Mouse (Mus musculus): ENCODE results near the gene Zic5.
A peak's percentile ranks its signal among the peaks of the same experiment; 100 is the strongest.
"Not testable (repeated sequence)": the region's sequence is repeated elsewhere in the genome, so short reads cannot be mapped to it uniquely, and the experiment has no call there.

Gene Zic5

GRCm38 (mm10) chr14:122463734-122464341 is 1.6 kb downstream of the Zic5 start:
- DNase-seq = peak; percentile 31

GRCm38 (mm10) chr14:122463080-122463691 is 2.3 kb downstream of the Zic5 start:
- DNase-seq = no peak

GRCm38 (mm10) chr14:122462689-122463079 is 2.8 kb downstream of the Zic5 start:
- no peak for DNase-seq

- no peak for DNase-seq
Measured at GRCm38 (mm10) chr14:122461966-122462365, 3.5 kb downstream of the Zic5 start.

- DNase-seq = no peak
Measured at GRCm38 (mm10) chr14:122461500-122461899, 4.0 kb downstream of the Zic5 start.

GRCm38 (mm10) chr14:122460226-122460625 is 5.3 kb downstream of the Zic5 start:
- no peak for DNase-seq

GRCm38 (mm10) chr14:122459776-122460175 is 5.7 kb downstream of the Zic5 start:
- no peak for DNase-seq

- not testable (repeated sequence) for DNase-seq
Measured at GRCm38 (mm10) chr14:122459332-122459731, 6.1 kb downstream of the Zic5 start.

- DNase-seq = no peak
Measured at GRCm38 (mm10) chr14:122455562-122455958, 9.9 kb downstream of the Zic5 start.

- no peak for DNase-seq
Measured at GRCm38 (mm10) chr14:122454901-122455561, 10.4 kb downstream of the Zic5 start.

GRCm38 (mm10) chr14:122453996-122454738 is 11.3 kb downstream of the Zic5 start:
- no peak for DNase-seq

- DNase-seq = peak; percentile 40
Measured at GRCm38 (mm10) chr14:122453388-122453995, 12.0 kb downstream of the Zic5 start.

- DNase-seq = no peak
Measured at GRCm38 (mm10) chr14:122452701-122453387, 12.6 kb downstream of the Zic5 start.

GRCm38 (mm10) chr14:122451551-122452145 is 13.8 kb downstream of the Zic5 start:
- DNase-seq = no peak

- DNase-seq = peak; percentile 29
Measured at GRCm38 (mm10) chr14:122450496-122451382, 14.7 kb downstream of the Zic5 start, which contains the start of gene Gm5089. Gene Gm5089, minus strand, starts transcription at chr14:122451115.

GRCm38 (mm10) chr14:122449601-122450495 is 15.6 kb downstream of the Zic5 start:
- DNase-seq = peak; percentile 20

- no peak for DNase-seq
Measured at GRCm38 (mm10) chr14:122436850-122437249, 28.6 kb downstream of the Zic5 start.

- DNase-seq = no peak
Measured at GRCm38 (mm10) chr14:122434039-122434438, 31.4 kb downstream of the Zic5 start.

- no peak for DNase-seq
Measured at GRCm38 (mm10) chr14:122432558-122432957, 32.9 kb downstream of the Zic5 start.

GRCm38 (mm10) chr14:122427654-122428053 is 37.8 kb downstream of the Zic5 start:
- no peak for DNase-seq

All from right cerebral cortex, postnatal 25 days (tissue).